8 mouse cellular contexts compared by ENCODE assay signal in the genomic region with DNA sequence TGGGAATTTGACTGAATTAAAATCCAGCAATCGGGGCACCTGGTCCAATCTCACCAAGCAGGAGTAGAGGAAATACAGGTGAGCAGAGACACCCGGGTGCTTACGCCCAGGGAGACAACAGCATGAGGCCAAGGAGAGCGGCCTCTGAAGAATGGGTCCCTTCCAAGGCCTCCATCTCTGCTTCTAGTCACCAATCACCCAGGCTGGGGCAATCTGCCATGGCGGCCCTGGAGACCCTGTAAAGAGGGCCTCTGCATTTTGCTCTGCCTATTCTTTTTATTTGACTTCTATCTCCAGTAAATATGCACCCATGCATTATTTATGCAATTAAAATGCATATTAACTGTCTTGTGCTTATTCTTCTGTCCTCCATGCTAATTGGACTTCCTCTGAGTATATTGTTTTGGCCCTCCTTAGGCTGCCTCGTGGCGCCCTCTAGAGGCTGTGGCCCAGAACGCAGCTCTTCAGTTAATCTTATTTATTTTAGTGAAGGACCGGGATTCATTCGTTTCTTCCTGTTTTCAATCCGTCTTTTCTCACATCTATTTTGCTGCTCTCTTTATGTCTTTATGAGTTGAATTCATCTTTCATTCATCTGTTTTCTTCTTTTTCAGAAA. TPM values are rescaled to one million over a fixed set of nuclear protein-coding genes. Genes with fewer than 3 reads are reported as not detected.
DNase-seq lines count a peak whose midpoint lies in the region; ATAC-seq and TF ChIP-seq lines count a peak whose summit lies in the region.

No protein-coding gene starts in this region.

- H3K4me3 ChIP-seq in bone marrow macrophage, adult 2 months (ENCODE audit: insufficient read depth, low read length): no peak overlapping the region
- H3K4me3 ChIP-seq in forebrain, embryonic 12.5 days (replicated peaks): no peak overlapping the region
- H3K4me3 ChIP-seq in small intestine, adult 2 months (ENCODE audit: low read depth, low read length): no peak overlapping the region

- TF ChIP-seq CTCF in bone marrow macrophage, adult 2 months (IDR thresholded peaks at IDR 0.05; ENCODE audit: low read depth, low read length): peak; percentile 93
- TF ChIP-seq CTCF in small intestine, adult 2 months (IDR thresholded peaks at IDR 0.05; ENCODE audit: extremely low read depth, insufficient read length, insufficient replicate concordance, low read depth, low read length): peak; percentile 93; the same call in 1 of the 2 replicates

- no peak overlapping the region for H3K27ac ChIP-seq in bone marrow macrophage, adult 2 months (ENCODE audit: insufficient read depth, low read depth, low read length)
- H3K27ac ChIP-seq in forebrain, embryonic 12.5 days: no peak overlapping the region
- H3K27ac ChIP-seq in small intestine, adult 2 months (ENCODE audit: insufficient read depth, low read depth, low read length): no peak overlapping the region

- H3K27me3 ChIP-seq in forebrain, embryonic 12.5 days: no peaks in the 10 kb centered on the region
- no peaks in the 10 kb centered on the region for H3K27me3 ChIP-seq in small intestine, adult 2 months (ENCODE audit: control insufficient read depth, insufficient read depth, low read length)

- DNase-seq in cerebellum, adult 11 months: peak; percentile 33
- no peak for DNase-seq in cerebellum, adult 11-12 months
- peak; percentile 66 for DNase-seq in A20 (ENCODE audit: low read depth, low spot score)
- DNase-seq in layer of hippocampus, adult 11-12 months (ENCODE audit: low spot score): peak; percentile 72
- peak; percentile 48 to 74 for DNase-seq in lung, postnatal 4 days

- ATAC-seq in forebrain, embryonic 12.5 days (ENCODE audit: low FRiP score): 0 out of 2 replicates have a peak, but pooled peaks have one; percentile 53

- TF ChIP-seq POLR2A in bone marrow macrophage, adult 2 months (IDR thresholded peaks at IDR 0.05; ENCODE audit: borderline replicate concordance, low read depth, low read length): no peak
- no peak for TF ChIP-seq POLR2A in small intestine, adult 2 months (IDR thresholded peaks at IDR 0.05; ENCODE audit: low read depth, low read length)

- no peaks in the 10 kb centered on the region for H3K9me3 ChIP-seq in forebrain, embryonic 12.5 days

- H3K9ac ChIP-seq in forebrain, embryonic 12.5 days: no peak overlapping the region

- H3K4me2 ChIP-seq in forebrain, embryonic 12.5 days: no peak overlapping the region

- WGBS in forebrain, embryonic 12.5 days: 35% methylated on average over 11 of the region's 11 CpGs
- 36% methylated on average over 11 of the region's 11 CpGs for WGBS in small intestine, adult 2 months

- H3K36me3 ChIP-seq in forebrain, embryonic 12.5 days (replicated peaks): no peaks in the 10 kb centered on the region
- no peaks in the 10 kb centered on the region for H3K36me3 ChIP-seq in small intestine, adult 2 months (ENCODE audit: control insufficient read depth, insufficient read depth, low read length)

- H3K4me1 ChIP-seq in bone marrow macrophage, adult 2 months (ENCODE audit: control insufficient read depth, insufficient read depth, low read length): no peaks in the 10 kb centered on the region
- no peaks in the 10 kb centered on the region; the same call in 1 of the 2 replicates for H3K4me1 ChIP-seq in forebrain, embryonic 12.5 days
- no peaks in the 10 kb centered on the region for H3K4me1 ChIP-seq in small intestine, adult 2 months (ENCODE audit: control insufficient read depth, insufficient read depth, insufficient read length, low read length)

RNA-seq across cellular contexts. Expression of gene Lbp, which starts 33.8 kb away (rescaled TPM):
- 0.24 TPM in 1 of 2 replicates, not detected in the other for polyA plus RNA-seq in bone marrow macrophage, adult 2 months (2012; ENCODE audit: insufficient read depth, insufficient read length, missing spikeins)
- polyA plus RNA-seq in forebrain, embryonic 12.5 days (2016; fragmentation: Nextera tagmentation; extraction: Ambion mirVana): 1.5 and 2.3 TPM in 2 replicates
- polyA plus RNA-seq in small intestine, adult 2 months (2012; rRNA removed): 2.1 and 2.7 TPM in 2 replicates

RNA-seq across cellular contexts. Expression of gene Snhg11, which starts 35.4 kb away (rescaled TPM):
- polyA plus RNA-seq in bone marrow macrophage, adult 2 months (2012; ENCODE audit: insufficient read depth, insufficient read length, missing spikeins): 1.2 and 1.9 TPM in 2 replicates
- 34.1 and 39.7 TPM in 2 replicates for polyA plus RNA-seq in forebrain, embryonic 12.5 days (2016; fragmentation: Nextera tagmentation; extraction: Ambion mirVana)
- polyA plus RNA-seq in small intestine, adult 2 months (2012; rRNA removed): 1.4 and 2.0 TPM in 2 replicates

Comparison
In these comparisons a context has a peak if more than half of its experiments do, and no peak if none do; other contexts are left out.
1. RNA of gene Snhg11, which starts 35.4 kb away (polyA plus RNA-seq): 34.1 to 39.7 TPM in forebrain, embryonic 12.5 days; 1.4 to 2.0 TPM in small intestine, adult 2 months and 1.2 to 1.9 TPM in bone marrow macrophage, adult 2 months; every median in the first group is over 10 times any median in the second.